Mouse (Mus musculus) intestine, postnatal 0 days (tissue): ENCODE data around the gene Olfr557. TPM values are rescaled to one million over a fixed set of nuclear protein-coding genes. Genes with fewer than 3 reads are reported as not detected.

ENCODE experiments used
- ATAC-seq: fragments of 200-750 bp; cut with Nextera tagmentation; 2 replicates; pipeline ENCODE4 v1.8.0; 2017; ENCODE audit warnings: mild to moderate bottlenecking, moderate TSS enrichment, moderate library complexity
- H3K27ac ChIP-seq: fragments of 300-500 bp; sonication (generic); 2 replicates; pipeline ENCODE4 v1.5.1; 2014; ENCODE audit warnings: mild to moderate bottlenecking, low read depth, low read length, moderate library complexity
- H3K27me3 ChIP-seq: fragments of 300-500 bp; sonication (generic); replicated peaks from 2 replicates; pipeline ENCODE4 v1.6.1; 2014; ENCODE audit warnings: low read length, mixed read lengths; ENCODE audit not compliant: control insufficient read depth, insufficient read depth
- H3K36me3 ChIP-seq: fragments of 300-500 bp; sonication (generic); 2 replicates; pipeline ENCODE4 v1.6.1; 2014; ENCODE audit warnings: mild to moderate bottlenecking, moderate library complexity; ENCODE audit not compliant: control insufficient read depth, insufficient read depth
- H3K4me1 ChIP-seq: fragments of 300-500 bp; sonication (generic); replicated peaks from 2 replicates; pipeline ENCODE4 v1.6.1; 2014; ENCODE audit warnings: antibody characterized with exemption, low read length, mixed read lengths; ENCODE audit not compliant: control insufficient read depth, insufficient read depth
- H3K4me2 ChIP-seq: fragments of 300-500 bp; sonication (generic); replicated peaks from 2 replicates; pipeline ENCODE4 v1.6.1; 2014; ENCODE audit warnings: low read depth, mild to moderate bottlenecking, moderate library complexity
- H3K4me3 ChIP-seq: fragments of 300-500 bp; sonication (generic); 2 replicates; pipeline ENCODE4 v1.5.1; 2014; ENCODE audit warnings: low read depth, low read length
- H3K9ac ChIP-seq: fragments of 300-500 bp; sonication (generic); 2 replicates; pipeline ENCODE4 v1.6.1; 2014; ENCODE audit warnings: mild to moderate bottlenecking, low read depth, low read length
- H3K9me3 ChIP-seq: fragments of 300-500 bp; sonication (generic); 2 replicates; pipeline ENCODE4 v1.6.1; 2016; ENCODE audit warnings: mixed run types; ENCODE audit not compliant: control insufficient read depth
- CTCF ChIP-seq: sonication (generic); IDR thresholded peaks from 2 replicates; pipeline ENCODE4 v1.5.1; 2016; ENCODE audit warnings: low read depth, mild to moderate bottlenecking, control low read depth, antibody characterized with exemption, moderate library complexity
- WGBS: fragments of 180-500 bp; shearing (Covaris S2); extraction: QIAGEN DNeasy Blood & Tissue Kit; methylation state at CpG from one replicate; pipeline ENCODE4 v1.1.7; 2014; 5-methylcytosine and 5-hydroxymethylcytosine counted together
- polyA plus RNA-seq: library from polyadenylated mRNA; unstranded; fragments of >200 nt; fragmentation: Nextera tagmentation; extraction: Ambion mirVana; gene quantifications from 2 replicates; pipeline ENCODE4 v1.2.1, GENCODE M21; 2015

Olfr557 gene
- polyA plus RNA-seq, 1 experiment from 2014 or later: not detected

DNA sequence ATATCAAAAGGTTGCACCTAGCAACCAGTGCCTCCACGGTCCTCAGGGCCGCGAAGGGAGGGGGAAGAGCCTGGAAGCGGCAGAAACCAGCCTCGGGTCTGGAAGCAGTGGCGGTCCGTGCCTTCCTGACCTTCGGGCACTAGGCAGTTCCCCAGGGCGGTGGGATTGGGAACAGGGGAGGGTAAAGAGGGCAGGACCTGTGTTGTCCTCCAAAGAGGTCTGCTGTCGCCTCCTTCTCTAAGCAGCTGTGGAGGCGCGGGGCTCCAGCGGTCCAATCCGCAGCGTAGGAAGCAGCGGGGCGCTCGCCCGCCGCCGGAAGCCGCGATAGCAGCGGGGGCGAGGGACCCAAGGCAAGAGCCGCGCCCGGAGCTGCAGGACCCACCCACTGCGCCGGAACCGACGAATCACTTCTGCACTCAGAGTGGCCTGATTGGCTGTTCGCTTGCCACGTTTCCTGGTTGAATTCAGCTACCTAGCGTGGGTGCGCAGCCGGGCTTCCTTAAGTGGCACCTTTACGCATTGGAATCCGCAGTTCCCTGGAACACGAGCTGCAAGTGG is 8.7 kb upstream of the Olfr557 start, which contains the start of gene Trim68:
Gene Trim68 (minus strand): TSS at position 384 of the 558 bp plus-strand sequence.
- Histone ChIP-seq H3K9ac (peak within 1 kb of the TSS; percentile 31), H3K4me1 (no peaks in the 10 kb centered on the region), H3K27ac (no peak within 1 kb of the TSS), H3K4me3 (peak within 1 kb of the TSS; percentile 55), H3K27me3 (no peaks in the 10 kb centered on the region), H3K36me3 (no peaks in the 10 kb centered on the region), H3K4me2 (peak within 1 kb of the TSS; percentile 72), H3K9me3 (no peaks in the 10 kb centered on the region)
- WGBS: under 1% methylated on average over 39 of the region's 40 CpGs
- peak; percentile 99 for ATAC-seq
- no peak for TF ChIP-seq CTCF

DNA sequence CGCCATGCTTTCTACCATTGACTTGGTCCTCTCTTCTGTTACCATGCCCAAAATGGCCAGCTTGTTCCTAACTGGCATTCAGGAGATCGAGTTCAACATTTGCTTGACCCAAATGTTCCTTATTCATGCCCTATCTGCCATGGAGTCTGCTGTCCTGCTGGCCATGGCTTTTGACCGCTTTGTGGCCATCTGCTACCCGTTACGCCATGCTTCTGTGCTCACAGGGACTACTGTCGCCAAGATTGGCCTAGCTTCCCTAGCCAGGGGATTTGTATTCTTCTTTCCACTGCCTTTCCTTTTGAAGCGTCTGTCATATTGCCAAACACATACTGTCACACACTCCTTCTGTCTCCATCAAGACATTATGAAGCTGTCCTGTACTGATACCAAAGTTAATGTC is 2.8 kb downstream of the Olfr557 start:
- no peak for TF ChIP-seq CTCF
- H3K27me3 ChIP-seq: no peaks in the 10 kb centered on the region
- H3K4me2 ChIP-seq: no peak overlapping the region
- H3K4me1 ChIP-seq: no peaks in the 10 kb centered on the region
- no peaks in the 10 kb centered on the region for H3K9me3 ChIP-seq
- H3K9ac ChIP-seq: no peak overlapping the region
- no peak overlapping the region for H3K4me3 ChIP-seq
- H3K27ac ChIP-seq: no peak overlapping the region
- H3K36me3 ChIP-seq: no peaks in the 10 kb centered on the region
- no peak for ATAC-seq
- WGBS: 95% methylated on average over 7 of the region's 7 CpGs

DNA sequence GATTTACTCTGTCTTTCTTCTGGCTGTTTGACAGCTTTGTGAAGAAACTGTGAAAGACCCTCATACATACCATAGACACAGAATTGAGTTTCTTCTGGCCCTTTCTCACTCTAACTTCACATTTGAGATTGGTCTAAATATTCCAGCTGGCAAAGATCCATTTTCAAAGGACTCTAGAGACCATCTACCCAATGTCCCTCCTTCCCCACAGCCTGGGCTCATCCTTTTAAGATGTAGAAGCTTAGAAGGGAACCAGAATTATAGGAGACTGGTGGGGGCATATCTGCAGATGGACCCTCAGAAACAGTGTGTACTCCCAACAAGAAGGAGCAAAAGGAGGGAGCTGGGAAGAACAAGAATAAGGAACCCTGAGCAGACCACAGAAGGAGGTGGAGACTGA is 6.2 kb downstream of the Olfr557 start, which contains the start of gene Olfr558:
Gene Olfr558 (plus strand): TSS at position 301 of the 400 bp plus-strand sequence.
- Histone ChIP-seq H3K27me3 (no peaks in the 10 kb centered on the region), H3K4me2 (no peak within 1 kb of the TSS), H3K9ac (no peak within 1 kb of the TSS), H3K9me3 (no peaks in the 10 kb centered on the region), H3K27ac (no peak within 1 kb of the TSS), H3K36me3 (no peaks in the 10 kb centered on the region), H3K4me3 (no peak within 1 kb of the TSS), H3K4me1 (no peaks in the 10 kb centered on the region)
- no peak for TF ChIP-seq CTCF
- no peak for ATAC-seq

DNA sequence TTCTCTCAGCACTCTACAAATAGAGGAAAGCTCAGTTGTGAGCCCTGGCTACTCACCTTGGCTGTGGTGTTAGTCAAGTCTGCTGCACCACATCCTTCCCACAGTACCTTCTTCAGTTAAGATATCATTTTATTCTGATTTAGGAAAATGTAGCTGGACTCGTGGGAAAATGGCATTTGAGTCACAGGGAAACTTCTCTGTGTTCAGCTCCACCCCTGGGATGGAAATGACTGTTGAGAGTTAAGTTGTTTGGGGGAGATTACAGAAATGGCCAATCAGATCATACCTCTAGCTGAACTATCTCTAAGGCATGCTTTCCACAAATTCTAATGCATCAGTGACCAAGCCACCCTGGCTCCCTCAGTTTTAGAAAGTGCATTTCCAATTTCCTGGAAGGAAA is 23.3 kb downstream of the Olfr557 start, which contains the start of gene Olfr33:
Gene Olfr33 (minus strand): TSS at position 101 of the 400 bp plus-strand sequence.
- no peak for TF ChIP-seq CTCF
- Histone ChIP-seq H3K4me3 (no peak within 1 kb of the TSS), H3K9ac (no peak within 1 kb of the TSS), H3K27ac (no peak within 1 kb of the TSS), H3K9me3 (no peaks in the 10 kb centered on the region), H3K27me3 (no peaks in the 10 kb centered on the region), H3K4me1 (no peaks in the 10 kb centered on the region), H3K36me3 (no peaks in the 10 kb centered on the region), H3K4me2 (no peak within 1 kb of the TSS)
- ATAC-seq: no peak
- WGBS: 23% methylated on average over 1 of the region's 1 CpGs

DNA sequence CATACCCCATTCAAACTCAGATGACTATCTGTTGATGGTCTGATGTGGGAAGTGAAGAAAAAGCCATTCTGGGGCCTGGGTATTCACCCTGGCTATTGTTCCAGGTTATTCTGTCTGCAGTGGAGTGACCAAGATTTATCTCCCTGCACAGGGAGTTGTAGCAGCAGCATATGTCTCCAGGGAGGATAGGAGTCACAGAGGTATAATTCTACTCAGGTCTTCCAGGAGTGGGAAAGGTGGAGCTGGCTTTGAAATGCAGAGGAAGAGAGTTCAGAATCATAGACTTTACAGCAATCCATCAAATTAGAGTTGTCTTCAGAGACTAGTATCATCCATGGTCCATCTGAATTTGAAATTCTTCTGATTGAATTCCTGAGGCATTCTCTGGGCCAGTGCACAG is 31.7 kb downstream of the Olfr557 start, which contains the start of gene Olfr559:
Gene Olfr559 (minus strand): TSS at position 101 of the 400 bp plus-strand sequence.
- no peak within 1 kb of the TSS for H3K27ac ChIP-seq
- no peaks in the 10 kb centered on the region for H3K36me3 ChIP-seq
- H3K27me3 ChIP-seq: no peaks in the 10 kb centered on the region
- no peak within 1 kb of the TSS for H3K9ac ChIP-seq
- no peak within 1 kb of the TSS for H3K4me3 ChIP-seq
- H3K4me2 ChIP-seq: no peak within 1 kb of the TSS
- TF ChIP-seq CTCF: no peak
- no peak for ATAC-seq
- no peaks in the 10 kb centered on the region for H3K9me3 ChIP-seq
- no peaks in the 10 kb centered on the region for H3K4me1 ChIP-seq

DNA sequence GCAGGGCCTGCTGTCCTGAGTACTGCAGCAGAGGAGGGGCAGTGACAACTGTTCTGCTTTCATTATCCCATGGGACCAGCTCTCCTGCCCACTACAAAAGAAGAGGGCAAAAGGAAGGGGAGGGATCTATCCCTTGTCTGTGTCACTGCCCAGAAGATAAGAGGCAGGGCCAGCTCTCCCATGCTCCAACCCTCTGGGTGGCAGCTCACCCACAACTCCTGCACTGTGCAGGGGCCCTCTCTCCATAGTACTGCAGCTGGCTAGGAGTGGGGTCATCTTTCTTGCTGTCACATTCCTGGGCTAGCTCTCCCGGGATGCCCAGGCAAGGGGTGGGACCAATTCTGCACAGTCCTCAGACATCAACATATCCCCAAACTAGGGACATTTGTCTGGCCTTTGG is 38.1 kb downstream of the Olfr557 start:
- H3K27me3 ChIP-seq: no peaks in the 10 kb centered on the region
- H3K9ac ChIP-seq: no peak overlapping the region
- ATAC-seq: no peak
- no peaks in the 10 kb centered on the region for H3K4me1 ChIP-seq
- no peak for TF ChIP-seq CTCF
- H3K4me3 ChIP-seq: no peak overlapping the region
- 17% methylated on average over 1 of the region's 1 CpGs for WGBS
- H3K9me3 ChIP-seq: no peaks in the 10 kb centered on the region
- no peak overlapping the region for H3K4me2 ChIP-seq
- no peaks in the 10 kb centered on the region for H3K36me3 ChIP-seq
- H3K27ac ChIP-seq: no peak overlapping the region
